Mouse (Mus musculus): Measurements from ENCODE around the gene Slc38a3. TPM values are rescaled to one million over a fixed set of nuclear protein-coding genes. Genes with fewer than 3 reads are reported as not detected.
"Not testable (repeated sequence)": the region's sequence is repeated elsewhere in the genome, so short reads cannot be mapped to it uniquely, and the experiment has no call there.

Slc38a3 gene
- polyA plus RNA-seq, 1 experiment from 2014 or later = 31.9 TPM

GRCm38 (mm10) chr9:107688939-107689338 lies 19.6 kb upstream of the Slc38a3 start:
- H3K27me3 ChIP-seq (ENCODE audit: control insufficient read depth, insufficient read depth, low read length) = no peaks in the 10 kb centered on the region
- no peak overlapping the region for H3K4me2 ChIP-seq (ENCODE audit: low read length)
- H3K4me3 ChIP-seq (replicated peaks; ENCODE audit: low read depth, low read length) = no peak overlapping the region
- no peak overlapping the region for H3K9ac ChIP-seq (replicated peaks; ENCODE audit: low read length)
- 84% methylated on average over 7 of the region's 7 CpGs for WGBS
- ATAC-seq (ENCODE audit: low FRiP score, low TSS enrichment) (no peak), DNase-seq (no peak)
- H3K36me3 ChIP-seq (ENCODE audit: control insufficient read depth, insufficient read depth, low read length) = peaks cover 78% of the 10 kb centered on the region
- H3K4me1 ChIP-seq (ENCODE audit: control insufficient read depth, insufficient read depth, low read length) = peaks cover 9% of the 10 kb centered on the region; the same call in 1 of the 2 replicates
- no peaks in the 10 kb centered on the region for H3K9me3 ChIP-seq (ENCODE audit: control insufficient read depth, low read length)
- no peak overlapping the region for H3K27ac ChIP-seq (replicated peaks; ENCODE audit: low read depth, low read length)

DNA sequence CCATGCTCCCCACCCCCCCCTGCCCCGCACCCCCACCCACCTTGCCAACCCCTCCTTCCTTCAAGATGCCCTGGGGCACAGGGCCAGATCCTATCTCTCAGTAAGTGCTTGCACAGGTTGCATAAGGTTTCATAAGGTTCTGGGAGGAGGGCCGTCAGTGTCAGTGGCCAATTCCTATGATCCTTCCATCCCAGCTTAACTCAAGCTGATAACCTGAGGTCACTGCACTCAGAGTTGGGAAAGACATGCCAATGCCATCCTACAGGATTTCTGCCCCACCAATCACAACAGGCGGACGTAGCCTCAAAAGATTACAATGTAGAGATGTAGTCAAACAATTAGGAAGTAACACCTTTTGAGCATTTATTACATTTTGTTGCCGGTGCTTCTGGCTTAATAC lies 19.1 kb upstream of the Slc38a3 start:
- H3K4me2 ChIP-seq (ENCODE audit: low read length) = no peak overlapping the region
- WGBS = 90% methylated on average over 5 of the region's 5 CpGs
- H3K4me1 ChIP-seq (ENCODE audit: control insufficient read depth, insufficient read depth, low read length) = peaks cover 6% of the 10 kb centered on the region; the same call in 1 of the 2 replicates
- ATAC-seq (ENCODE audit: low FRiP score, low TSS enrichment) (no peak), DNase-seq (no peak)
- H3K4me3 ChIP-seq (replicated peaks; ENCODE audit: low read depth, low read length) = no peak overlapping the region
- no peak overlapping the region for H3K9ac ChIP-seq (replicated peaks; ENCODE audit: low read length)
- H3K36me3 ChIP-seq (ENCODE audit: control insufficient read depth, insufficient read depth, low read length) = peaks cover 84% of the 10 kb centered on the region
- H3K9me3 ChIP-seq (ENCODE audit: control insufficient read depth, low read length) = no peaks in the 10 kb centered on the region
- H3K27ac ChIP-seq (replicated peaks; ENCODE audit: low read depth, low read length) = no peak overlapping the region
- H3K27me3 ChIP-seq (ENCODE audit: control insufficient read depth, insufficient read depth, low read length) = no peaks in the 10 kb centered on the region

- H3K4me3 ChIP-seq (replicated peaks; ENCODE audit: low read depth, low read length) = no peak overlapping the region
- H3K27ac ChIP-seq (replicated peaks; ENCODE audit: low read depth, low read length) = no peak overlapping the region
- peak; percentile 62; the same call in 1 of the 2 replicates for ATAC-seq (ENCODE audit: low FRiP score, low TSS enrichment)
- peak; percentile 80 for DNase-seq
- H3K9ac ChIP-seq (replicated peaks; ENCODE audit: low read length) = no peak overlapping the region
- WGBS = 32% methylated on average over 17 of the region's 17 CpGs
- H3K9me3 ChIP-seq (ENCODE audit: control insufficient read depth, low read length) = no peaks in the 10 kb centered on the region
- H3K4me1 ChIP-seq (ENCODE audit: control insufficient read depth, insufficient read depth, low read length) = no peaks in the 10 kb centered on the region
- H3K4me2 ChIP-seq (ENCODE audit: low read length) = no peak overlapping the region
- H3K27me3 ChIP-seq (ENCODE audit: control insufficient read depth, insufficient read depth, low read length) = no peaks in the 10 kb centered on the region
- H3K36me3 ChIP-seq (ENCODE audit: control insufficient read depth, insufficient read depth, low read length) = peaks cover 82% of the 10 kb centered on the region
These were observed 16.1 kb upstream of the Slc38a3 start for GRCm38 (mm10) chr9:107685231-107685981.

DNA sequence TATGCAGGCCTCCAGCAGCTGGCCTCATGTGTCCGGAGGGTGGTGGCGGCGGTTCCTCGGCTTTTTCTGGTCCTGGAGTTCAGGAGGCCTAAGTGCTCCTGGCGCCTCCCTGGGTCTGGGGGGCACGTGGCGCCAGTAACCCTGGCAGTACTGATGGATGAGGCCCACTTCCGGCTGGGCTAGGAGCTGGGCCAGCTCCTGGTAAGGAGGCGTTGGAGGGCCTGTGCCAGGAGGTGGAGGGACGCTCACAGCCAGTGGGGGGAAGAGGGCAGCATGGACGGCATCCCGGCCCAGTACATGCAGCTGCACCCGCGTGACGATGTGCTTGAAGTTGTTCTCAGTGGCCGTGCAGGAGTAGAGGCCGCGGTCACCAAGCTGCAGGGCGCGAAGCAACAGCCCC lies 13.1 kb upstream of the Slc38a3 start:
- Histone ChIP-seq H3K4me2 (ENCODE audit: low read length) (no peak overlapping the region), H3K9me3 (ENCODE audit: control insufficient read depth, low read length) (no peaks in the 10 kb centered on the region), H3K36me3 (ENCODE audit: control insufficient read depth, insufficient read depth, low read length) (peaks cover 56% of the 10 kb centered on the region), H3K4me1 (ENCODE audit: control insufficient read depth, insufficient read depth, low read length) (no peaks in the 10 kb centered on the region), H3K27me3 (ENCODE audit: control insufficient read depth, insufficient read depth, low read length) (peaks cover under 1% of the 10 kb centered on the region; the same call in 1 of the 2 replicates), H3K4me3 (replicated peaks; ENCODE audit: low read depth, low read length) (no peak overlapping the region), H3K9ac (replicated peaks; ENCODE audit: low read length) (no peak overlapping the region), H3K27ac (replicated peaks; ENCODE audit: low read depth, low read length) (no peak overlapping the region)
- ATAC-seq (ENCODE audit: low FRiP score, low TSS enrichment) (no peak), DNase-seq (no peak)
- 86% methylated on average over 20 of the region's 20 CpGs for WGBS

DNA sequence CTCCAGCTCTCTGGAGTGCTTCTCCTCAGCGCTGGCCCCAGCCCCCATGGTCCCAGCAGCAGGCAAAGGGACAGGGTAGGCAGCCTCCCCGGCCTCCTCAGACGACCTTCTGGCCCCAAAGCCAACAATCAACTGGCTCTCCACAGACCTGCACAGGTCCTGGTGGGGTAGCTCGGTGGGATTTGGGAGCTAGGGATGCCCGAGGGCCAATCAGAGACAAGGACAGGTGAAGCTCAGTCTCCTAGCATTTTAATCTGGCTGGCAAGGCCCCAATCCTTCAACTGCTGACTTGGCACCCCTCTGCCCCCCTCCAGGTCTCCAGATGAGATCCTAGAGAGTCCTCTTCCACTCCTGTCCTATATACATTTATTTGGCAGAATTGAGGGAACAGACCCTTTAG lies 10.2 kb upstream of the Slc38a3 start, which contains the start of gene Gnat1:
Gene Gnat1 (minus strand): TSS at position 212 of the 400 bp plus-strand sequence.
- DNase-seq (no peak), ATAC-seq (ENCODE audit: low FRiP score, low TSS enrichment) (no peak)
- 41% methylated on average over 5 of the region's 5 CpGs for WGBS
- H3K9me3 ChIP-seq (ENCODE audit: control insufficient read depth, low read length) = no peaks in the 10 kb centered on the region
- no peak within 1 kb of the TSS for H3K9ac ChIP-seq (replicated peaks; ENCODE audit: low read length)
- H3K4me3 ChIP-seq (replicated peaks; ENCODE audit: low read depth, low read length) = no peak within 1 kb of the TSS
- H3K36me3 ChIP-seq (ENCODE audit: control insufficient read depth, insufficient read depth, low read length) = peaks cover 30% of the 10 kb centered on the region
- H3K4me1 ChIP-seq (ENCODE audit: control insufficient read depth, insufficient read depth, low read length) = peaks cover 7% of the 10 kb centered on the region; the same call in 1 of the 2 replicates
- peaks cover 22% of the 10 kb centered on the region; the same call in 1 of the 2 replicates for H3K27me3 ChIP-seq (ENCODE audit: control insufficient read depth, insufficient read depth, low read length)
- no peak within 1 kb of the TSS for H3K4me2 ChIP-seq (ENCODE audit: low read length)
- H3K27ac ChIP-seq (replicated peaks; ENCODE audit: low read depth, low read length) = no peak within 1 kb of the TSS

DNA sequence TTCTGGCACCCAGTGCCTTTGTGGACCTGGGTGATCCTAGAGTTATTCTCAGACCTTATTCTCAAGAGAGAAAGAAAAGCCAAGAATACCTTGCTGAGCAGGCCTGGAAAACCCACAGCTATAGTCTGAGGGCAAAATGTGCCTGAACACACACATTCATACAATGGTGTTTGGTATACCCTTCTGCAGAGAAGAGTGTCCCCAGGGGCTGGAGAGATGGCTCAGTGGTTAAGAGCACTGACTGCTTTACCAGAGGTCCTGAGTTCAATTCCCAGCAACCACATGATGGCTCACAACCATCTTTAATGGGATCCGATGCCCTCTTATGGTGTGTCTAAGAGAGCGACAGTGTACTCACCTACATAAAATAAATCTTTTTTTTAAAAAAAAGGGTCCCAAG lies 9.5 kb upstream of the Slc38a3 start:
- no peak overlapping the region for H3K9ac ChIP-seq (replicated peaks; ENCODE audit: low read length)

GRCm38 (mm10) chr9:107677819-107678526 lies 8.6 kb upstream of the Slc38a3 start:
- H3K4me1 ChIP-seq (ENCODE audit: control insufficient read depth, insufficient read depth, low read length); ATAC-seq (ENCODE audit: low FRiP score, low TSS enrichment); H3K9me3 ChIP-seq (ENCODE audit: control insufficient read depth, low read length); H3K27ac ChIP-seq (replicated peaks; ENCODE audit: low read depth, low read length); H3K9ac ChIP-seq (replicated peaks; ENCODE audit: low read length); H3K4me2 ChIP-seq (ENCODE audit: low read length); H3K4me3 ChIP-seq (replicated peaks; ENCODE audit: low read depth, low read length): not testable (repeated sequence)
- peak; percentile 91 for DNase-seq
- WGBS = 40% methylated on average over 14 of the region's 14 CpGs
- H3K36me3 ChIP-seq (ENCODE audit: control insufficient read depth, insufficient read depth, low read length) = peaks cover 16% of the 10 kb centered on the region
- H3K27me3 ChIP-seq (ENCODE audit: control insufficient read depth, insufficient read depth, low read length) = peaks cover 22% of the 10 kb centered on the region; the same call in 1 of the 2 replicates

More for the DNA sequence above, 9.5 kb upstream of the Slc38a3 start:
- DNase-seq (no peak), ATAC-seq (ENCODE audit: low FRiP score, low TSS enrichment) (no peak)
- H3K4me2 ChIP-seq (ENCODE audit: low read length) = no peak overlapping the region
- peaks cover 7% of the 10 kb centered on the region; the same call in 1 of the 2 replicates for H3K4me1 ChIP-seq (ENCODE audit: control insufficient read depth, insufficient read depth, low read length)
- 92% methylated on average over 2 of the region's 2 CpGs for WGBS
- H3K9me3 ChIP-seq (ENCODE audit: control insufficient read depth, low read length) = no peaks in the 10 kb centered on the region
- no peak overlapping the region for H3K27ac ChIP-seq (replicated peaks; ENCODE audit: low read depth, low read length)
- no peak overlapping the region for H3K4me3 ChIP-seq (replicated peaks; ENCODE audit: low read depth, low read length)
- peaks cover 24% of the 10 kb centered on the region for H3K36me3 ChIP-seq (ENCODE audit: control insufficient read depth, insufficient read depth, low read length)
- H3K27me3 ChIP-seq (ENCODE audit: control insufficient read depth, insufficient read depth, low read length) = peaks cover 22% of the 10 kb centered on the region; the same call in 1 of the 2 replicates

DNA sequence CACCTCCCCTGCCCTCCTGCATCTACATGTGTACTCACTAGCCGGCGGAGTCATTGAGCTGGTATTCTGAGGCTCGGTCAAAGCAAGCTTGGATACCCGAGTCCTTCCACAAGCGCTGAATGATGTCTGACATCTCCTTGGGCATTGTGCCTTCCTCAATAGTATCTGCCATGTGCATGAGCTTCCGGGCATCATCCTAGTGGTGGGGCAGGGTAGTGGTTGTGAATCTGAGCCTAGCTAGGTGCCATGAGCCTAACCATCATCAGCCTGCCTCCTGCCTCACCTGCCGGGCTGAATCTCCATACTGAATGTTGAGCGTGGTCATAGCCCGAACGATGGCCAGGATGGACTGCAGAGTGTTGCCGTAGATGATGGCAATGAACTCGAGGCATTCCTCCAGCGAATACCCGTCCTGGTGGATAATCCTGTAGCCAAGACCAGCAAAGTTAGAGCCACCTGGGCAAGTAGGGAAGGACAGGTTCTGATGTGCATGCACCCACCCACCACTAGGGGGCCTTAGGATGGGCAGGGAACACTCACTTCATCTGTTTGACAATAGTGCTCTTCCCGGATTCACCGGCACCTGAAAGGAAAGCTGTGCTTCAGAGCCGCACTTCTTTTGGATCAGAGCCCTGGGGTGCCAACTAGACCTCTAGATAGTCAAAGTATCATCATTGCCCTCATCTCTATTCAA lies 7.9 kb upstream of the Slc38a3 start:
- no peak for ATAC-seq (ENCODE audit: low FRiP score, low TSS enrichment)
- Histone ChIP-seq H3K9me3 (ENCODE audit: control insufficient read depth, low read length) (no peaks in the 10 kb centered on the region), H3K9ac (replicated peaks; ENCODE audit: low read length) (no peak overlapping the region), H3K4me1 (ENCODE audit: control insufficient read depth, insufficient read depth, low read length) (peaks cover 7% of the 10 kb centered on the region; the same call in 1 of the 2 replicates), H3K4me3 (replicated peaks; ENCODE audit: low read depth, low read length) (no peak overlapping the region), H3K27ac (replicated peaks; ENCODE audit: low read depth, low read length) (no peak overlapping the region), H3K4me2 (ENCODE audit: low read length) (peak overlapping the region; percentile 66), H3K36me3 (ENCODE audit: control insufficient read depth, insufficient read depth, low read length) (peaks cover 9% of the 10 kb centered on the region), H3K27me3 (ENCODE audit: control insufficient read depth, insufficient read depth, low read length) (peaks cover 22% of the 10 kb centered on the region; the same call in 1 of the 2 replicates)
- WGBS = 23% methylated on average over 17 of the region's 17 CpGs
- DNase-seq = peak; percentile 76

Data from midbrain, embryonic 14.5 days (tissue).